Mouse (Mus musculus): ENCODE measurements at regions not wholly inside any gene's neighbourhood (a gene's known extent, or its start where the extent isn't known, plus 50 kb on each side); places are given as distances from the start of the nearest gene placed in this dataset.

- no peak for TF ChIP-seq CTCF (IDR thresholded peaks at IDR 0.05; ENCODE audit: low read depth, low read length)
- TF ChIP-seq POLR2A (IDR thresholded peaks at IDR 0.05; ENCODE audit: insufficient read depth, low read length), result no peak
- TF ChIP-seq EP300 (IDR thresholded peaks at IDR 0.05; ENCODE audit: insufficient read depth, low read depth, low read length), result no peak
Observed at GRCm38 (mm10) chr12:54520406-54520805, 136.0 kb downstream of the Sptssa start.
